Mouse (Mus musculus): Measurements from ENCODE around the gene Nrg4.
"Not testable (repeated sequence)": the region's sequence is repeated elsewhere in the genome, so short reads cannot be mapped to it uniquely, and the experiment has no call there.

Nrg4 gene

DNA sequence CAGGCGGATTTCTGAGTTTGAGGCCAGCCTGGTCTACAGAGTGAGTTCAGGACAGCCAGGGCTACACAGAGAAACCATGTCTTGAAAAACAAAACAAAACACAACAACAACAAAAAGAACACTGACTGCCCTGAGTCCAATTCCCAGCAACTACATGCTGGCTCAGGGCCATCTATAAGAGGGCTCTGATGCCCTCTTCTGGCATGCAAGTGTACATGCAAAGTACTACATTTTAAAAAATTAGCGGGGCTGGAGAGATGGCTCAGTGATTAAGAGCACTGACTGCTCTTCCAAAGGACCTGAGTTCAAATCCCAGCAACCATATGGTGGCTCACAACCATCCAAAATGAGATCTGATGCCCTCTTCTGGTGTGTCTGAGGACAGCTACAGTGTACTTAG, 74.5 kb downstream of the Nrg4 start:
- DNase-seq (ENCODE audit: low spot score in 2 of 2): not testable (repeated sequence)

DNA sequence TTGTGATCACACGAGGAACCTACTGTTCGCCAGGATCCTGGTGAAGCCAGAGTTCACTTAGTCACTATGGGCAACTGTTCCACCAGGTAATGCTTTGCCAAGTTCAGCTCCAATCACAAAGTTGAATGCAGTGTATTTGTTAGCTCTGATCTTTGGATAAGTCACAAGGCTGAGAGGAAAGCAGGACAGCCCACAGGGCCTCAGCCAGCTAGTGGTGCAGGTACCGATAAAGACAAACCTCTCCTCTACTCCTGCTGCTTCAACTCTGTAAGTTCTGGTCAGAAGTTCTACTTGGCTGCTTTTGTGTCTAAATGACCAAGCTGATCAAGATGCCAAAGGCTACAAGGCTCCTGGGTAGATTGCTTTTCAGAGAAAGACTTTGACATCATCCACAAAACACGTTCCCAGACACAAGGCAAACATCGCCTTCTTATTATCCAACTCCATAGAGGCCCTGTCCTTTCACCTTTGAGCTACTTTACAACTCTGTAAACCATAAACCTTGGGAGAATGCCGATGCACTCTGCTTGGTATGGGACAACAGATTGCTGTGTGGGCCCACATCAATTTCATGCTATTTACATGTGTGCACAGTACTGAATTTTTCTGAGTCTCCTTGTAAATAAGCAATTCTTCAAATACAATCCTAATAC, 75.9 kb downstream of the Nrg4 start:
- no peak for DNase-seq (ENCODE audit: low spot score in 2 of 2)

DNA sequence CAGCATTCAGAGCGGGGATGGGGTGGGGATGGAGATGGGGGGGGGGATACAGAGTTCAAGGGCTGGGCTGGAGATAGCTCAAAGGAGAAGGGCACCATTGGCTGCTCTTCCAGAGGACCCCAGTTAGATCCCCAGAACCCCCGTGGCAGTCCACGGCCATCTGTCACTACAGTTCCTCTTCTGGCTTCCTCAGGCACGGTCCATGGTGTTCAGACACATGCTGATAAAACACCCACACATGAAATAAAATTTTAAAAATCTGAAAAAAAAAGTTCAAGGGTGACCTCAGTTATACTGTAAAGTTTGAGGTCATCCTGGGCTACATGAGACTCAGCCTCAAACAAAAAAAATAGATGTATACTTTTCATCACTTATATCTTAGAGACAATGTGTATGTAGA, 78.2 kb downstream of the Nrg4 start:
- DNase-seq (ENCODE audit: low spot score in 2 of 2): no peak

DNA sequence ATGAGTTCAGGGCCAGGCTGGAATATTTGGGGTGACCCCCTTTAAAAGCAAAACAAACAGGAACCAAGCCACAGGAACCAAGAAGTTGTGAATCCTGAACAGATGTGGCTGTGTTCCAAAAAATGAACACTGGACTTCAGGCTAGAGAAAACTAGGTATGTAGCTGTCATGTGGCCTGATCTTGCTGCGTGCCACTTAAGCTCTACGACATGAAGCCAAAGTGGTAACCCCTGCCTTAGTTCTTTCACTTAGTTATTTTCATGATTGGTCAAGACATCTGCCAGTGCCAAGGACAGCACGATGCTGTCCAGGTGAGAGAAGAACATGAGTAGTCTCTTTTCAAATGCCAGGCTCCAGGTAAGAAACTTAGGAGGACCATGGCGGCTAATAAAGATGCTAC, 79.7 kb downstream of the Nrg4 start:
- no peak for DNase-seq (ENCODE audit: low spot score in 2 of 2)

DNA sequence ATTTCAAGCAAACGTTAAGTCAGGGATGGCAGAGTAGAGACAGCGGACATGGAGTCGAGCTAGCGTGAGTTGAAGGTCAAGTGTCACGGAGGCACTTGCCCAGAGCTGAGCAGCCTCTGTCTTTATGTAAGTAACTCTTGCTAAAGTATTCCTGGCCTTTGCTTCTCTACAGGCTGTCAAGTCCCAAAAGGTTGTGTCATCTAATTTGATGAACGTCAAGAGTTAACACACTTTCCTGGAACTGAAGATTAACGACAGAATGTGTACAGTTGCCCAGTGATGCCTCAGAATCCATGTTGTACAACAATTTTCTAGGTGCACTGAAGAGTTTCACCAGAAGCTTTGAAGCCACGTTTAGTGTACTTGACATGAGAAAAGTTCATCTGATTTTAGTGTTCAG, 80.2 kb downstream of the Nrg4 start:
- no peak for DNase-seq (ENCODE audit: low spot score in 2 of 2)

DNA sequence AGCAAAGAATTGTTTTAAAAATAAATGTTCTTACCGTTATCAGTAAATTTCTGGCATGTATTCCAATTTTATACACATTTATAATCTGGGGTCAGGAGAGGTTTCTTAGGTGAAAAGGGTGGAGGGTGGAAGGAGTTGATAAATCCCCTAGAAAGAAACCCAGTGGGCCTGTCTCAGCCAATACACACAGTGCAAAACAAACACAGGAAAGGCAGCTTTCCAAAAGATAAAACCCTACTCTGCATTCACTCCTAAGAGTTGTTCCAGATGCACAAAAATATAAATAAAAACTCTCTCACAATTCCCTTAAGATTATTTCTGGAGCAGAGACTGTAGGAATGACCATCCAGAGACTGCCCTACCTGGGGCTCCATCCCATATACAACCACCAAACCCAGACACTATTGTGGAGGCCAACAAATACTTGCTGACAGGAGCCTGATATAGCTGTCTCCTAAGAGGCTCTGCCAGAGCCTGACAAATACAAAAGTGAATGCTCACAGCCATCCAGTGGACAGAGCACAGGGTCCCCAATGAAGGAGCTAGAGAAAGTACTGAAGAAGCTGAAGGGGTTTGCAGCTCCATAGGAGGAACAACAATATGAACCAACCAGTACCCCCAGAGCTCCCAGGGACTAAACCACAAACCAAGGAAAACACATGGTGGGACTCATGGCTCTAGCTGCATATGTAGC, 81.4 kb downstream of the Nrg4 start:
- peak; percentile 58 to 65 for DNase-seq (ENCODE audit: low spot score in 2 of 2)

DNA sequence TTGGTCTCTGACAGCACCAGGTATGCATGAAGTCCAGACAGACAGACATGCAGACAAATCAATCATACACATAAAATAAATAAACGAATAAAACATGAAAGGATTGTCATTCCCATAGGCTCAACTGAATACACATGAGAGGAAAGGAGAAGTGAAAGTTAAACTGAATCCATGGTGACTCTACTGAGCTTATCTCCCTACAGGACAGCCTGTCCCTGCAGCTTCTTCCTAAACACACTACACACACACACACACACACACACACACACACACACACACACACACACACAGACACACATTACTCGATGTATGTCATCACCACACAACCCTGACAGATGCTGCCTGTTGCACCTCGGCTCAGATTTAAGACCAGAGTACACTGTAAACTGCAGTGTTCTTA, 82.6 kb downstream of the Nrg4 start:
- DNase-seq (ENCODE audit: low spot score in 2 of 2): no peak

DNA sequence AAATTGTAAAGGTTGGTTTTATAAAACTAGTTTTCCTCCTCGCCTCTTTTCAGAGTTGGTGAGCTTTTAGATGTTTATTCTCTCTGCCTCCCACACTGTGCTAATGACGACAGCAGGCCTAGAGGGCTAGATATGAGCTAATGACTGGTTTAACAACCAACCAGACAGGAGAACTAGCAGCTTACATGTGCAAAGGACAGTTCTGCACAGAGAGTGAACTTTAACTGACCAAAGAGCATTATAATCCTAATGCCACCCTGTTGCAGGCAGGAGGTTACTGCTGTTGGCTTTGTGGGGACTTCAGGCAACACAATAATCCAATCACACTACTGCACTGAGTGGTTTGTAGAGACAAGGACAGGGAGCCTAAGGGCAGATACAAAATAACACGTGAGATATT, 83.4 kb downstream of the Nrg4 start:
- DNase-seq (ENCODE audit: low spot score in 2 of 2): no peak

DNA sequence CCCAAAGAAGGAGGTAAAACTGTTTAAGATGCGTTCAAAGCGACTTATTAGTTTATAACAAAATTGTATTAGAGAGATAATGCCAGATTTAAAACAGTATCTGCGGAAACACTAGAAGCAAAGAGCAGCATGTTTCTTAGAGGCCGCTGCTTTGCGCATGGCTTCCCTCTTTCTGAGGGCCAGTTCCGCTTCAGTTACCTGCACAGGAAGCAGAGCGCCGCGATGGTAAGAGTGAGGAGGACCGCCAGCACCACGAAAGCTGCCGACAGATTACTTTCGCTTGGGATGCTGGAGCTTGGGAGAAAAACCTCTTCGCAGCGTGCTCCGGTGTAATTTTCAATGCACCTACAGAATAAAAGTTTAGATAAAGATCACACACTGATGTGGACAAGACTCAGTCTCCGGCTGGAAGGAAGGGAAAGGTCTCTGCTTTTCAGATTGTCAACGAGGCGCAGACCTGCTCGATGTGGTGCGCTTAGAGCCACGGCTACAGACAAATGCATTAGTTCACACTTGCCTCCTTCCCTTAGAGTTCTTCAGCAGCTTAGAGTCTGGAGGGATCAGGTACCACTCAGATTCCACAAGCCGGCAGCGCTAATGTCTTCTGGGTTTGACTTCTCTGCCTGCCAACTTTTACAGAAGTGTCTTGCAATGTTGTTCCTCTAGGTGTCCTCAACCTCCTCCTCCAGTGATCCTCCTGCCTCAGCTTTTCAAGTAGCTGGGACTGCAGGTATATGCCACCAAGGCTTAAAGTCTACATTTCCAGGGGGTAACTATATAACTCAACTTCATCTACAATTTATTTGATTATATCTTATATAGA, 84.6 kb downstream of the Nrg4 start:
- DNase-seq (ENCODE audit: low spot score in 2 of 2): no peak

DNA sequence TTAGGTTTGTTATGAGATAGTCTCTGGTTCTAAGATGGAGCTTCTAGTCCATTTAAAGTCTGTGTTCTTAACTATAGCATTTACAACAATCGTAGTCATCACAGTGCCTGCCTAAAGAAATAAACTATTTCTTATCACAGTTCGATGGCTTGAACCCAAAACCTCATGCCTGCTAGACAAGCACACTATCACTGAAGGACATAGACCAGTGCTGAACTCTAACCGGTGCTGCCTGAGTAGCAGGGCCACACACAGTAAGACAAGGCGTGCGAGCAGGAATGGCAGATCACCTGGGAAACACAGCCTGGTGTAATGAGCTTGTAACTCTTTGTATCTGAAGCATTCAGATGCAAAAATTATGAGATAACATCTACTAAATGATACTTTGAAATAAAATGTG, 85.8 kb downstream of the Nrg4 start:
- no peak for DNase-seq (ENCODE audit: low spot score in 2 of 2)

DNA sequence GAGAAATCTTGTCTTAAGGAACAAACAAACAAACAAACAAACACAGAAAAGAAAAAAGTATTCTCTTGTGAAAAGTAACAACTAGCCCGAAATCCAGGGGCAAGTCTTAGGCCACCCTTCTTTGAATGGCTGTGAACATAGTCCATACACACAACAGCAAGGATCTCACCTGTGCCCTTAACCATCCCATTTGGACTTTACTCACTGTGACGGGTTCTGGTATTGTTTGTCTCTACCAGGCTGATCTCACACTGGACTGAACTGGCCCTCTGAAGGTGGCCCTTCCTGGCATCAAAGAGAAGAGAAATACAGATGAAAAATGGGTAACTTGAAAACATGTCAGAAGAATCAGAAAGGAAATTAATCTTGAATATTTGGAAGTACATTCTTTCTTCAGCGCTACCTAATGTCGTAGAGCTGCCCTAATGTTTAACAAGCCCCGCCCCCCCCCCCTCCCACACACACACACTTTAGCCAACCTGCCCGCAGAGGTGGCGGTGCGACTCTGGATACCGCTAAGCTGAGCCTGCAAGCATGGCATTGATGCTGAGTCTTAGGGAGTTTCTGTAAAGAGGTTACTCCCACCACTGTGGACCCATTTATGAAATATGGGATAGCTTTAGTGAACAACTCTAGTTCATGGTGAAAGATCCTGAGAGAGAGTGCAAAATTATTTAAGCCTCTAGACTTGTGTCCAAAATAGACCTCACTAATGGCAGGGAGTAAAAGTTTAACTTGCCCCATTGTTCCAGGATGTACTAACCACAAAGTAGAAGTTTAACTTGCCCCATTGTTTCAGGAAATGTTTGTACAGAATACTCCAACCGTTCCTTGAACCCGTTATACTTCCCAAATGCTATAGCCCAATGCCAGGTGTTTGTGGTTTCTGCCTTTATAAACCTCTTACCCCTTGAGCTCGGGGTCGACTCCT, 90.1 kb downstream of the Nrg4 start:
- DNase-seq (ENCODE audit: low spot score in 2 of 2): no peak

DNA sequence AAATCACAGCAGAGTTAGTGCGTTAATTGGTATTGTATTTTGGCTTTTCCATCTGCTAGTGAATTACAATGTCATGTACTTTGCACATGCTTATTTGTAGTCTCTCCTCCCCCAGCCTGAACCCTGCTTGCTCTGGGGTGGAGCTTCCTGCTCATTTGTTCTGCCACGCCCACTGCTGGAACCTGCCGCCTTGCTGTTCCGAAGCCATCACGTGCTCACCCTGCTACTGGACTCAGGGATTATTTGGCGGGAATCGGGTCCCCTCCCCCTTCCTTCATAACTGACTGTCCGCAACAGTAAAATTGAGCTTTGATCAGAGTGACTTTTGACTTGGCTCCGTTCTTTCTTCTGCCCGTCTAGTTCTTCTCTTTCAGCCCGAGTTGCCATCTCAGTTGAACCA, 93.6 kb downstream of the Nrg4 start:
- DNase-seq (ENCODE audit: low spot score in 2 of 2): peak; percentile 39 to 59

DNA sequence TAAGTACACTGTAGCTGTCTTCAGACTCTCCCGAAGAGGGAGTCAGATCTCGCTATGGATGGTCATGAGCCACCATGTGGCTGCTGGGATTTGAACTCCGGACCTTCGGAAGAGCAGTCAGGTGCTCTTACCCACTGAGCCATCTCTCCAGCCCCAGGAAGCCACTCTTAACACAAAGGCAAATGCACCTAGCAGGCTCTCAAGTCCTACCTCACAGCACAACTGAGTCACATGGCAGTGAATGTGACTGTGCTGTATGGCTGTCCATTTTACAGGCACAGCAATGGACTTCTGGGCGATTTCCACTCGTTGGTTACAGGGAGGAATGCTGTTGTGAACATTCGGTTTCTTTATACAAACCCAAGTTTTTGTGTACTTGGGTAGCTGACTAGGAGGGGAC, 94.1 kb downstream of the Nrg4 start:
- DNase-seq (ENCODE audit: low spot score in 2 of 2): no peak

DNA sequence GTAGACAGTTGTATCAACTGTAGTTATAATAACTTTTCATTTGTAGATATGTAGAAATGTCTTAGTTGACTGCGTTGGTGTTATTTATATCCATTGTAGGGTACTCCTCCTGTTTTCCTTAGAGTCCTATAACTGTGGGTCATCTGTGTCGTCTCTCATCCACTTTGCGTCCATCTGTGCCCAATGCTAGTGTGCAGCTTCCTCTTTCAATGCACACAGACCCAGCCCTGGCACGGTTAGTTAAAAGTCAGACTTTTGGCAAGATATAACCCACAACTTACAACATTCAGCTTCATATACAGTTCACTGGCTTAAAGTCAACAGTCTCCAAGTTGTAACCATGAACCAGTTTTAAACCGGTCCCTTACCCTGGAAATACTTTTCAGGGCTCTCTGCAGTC, 94.5 kb downstream of the Nrg4 start:
- DNase-seq (ENCODE audit: low spot score in 2 of 2): no peak

DNA sequence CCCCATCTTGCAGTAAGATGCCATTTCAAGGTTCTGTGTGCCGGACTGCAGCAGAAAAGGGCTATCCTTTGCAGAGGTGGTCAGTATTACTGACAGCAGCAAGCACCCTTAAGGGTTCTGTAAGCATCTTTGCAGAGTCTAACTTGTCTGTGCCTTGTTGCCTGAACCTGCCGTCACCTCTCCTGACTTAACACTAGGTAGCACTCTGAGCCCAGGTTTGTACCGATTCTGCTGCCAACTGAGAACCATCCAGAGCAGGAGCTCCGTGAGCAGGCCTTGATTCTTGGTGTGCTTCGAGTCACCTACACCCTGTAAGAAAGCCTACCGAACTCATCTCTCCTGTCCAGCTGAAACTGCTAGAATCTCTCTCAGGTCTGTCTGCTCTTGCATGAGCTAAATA, 95.1 kb downstream of the Nrg4 start:
- DNase-seq (ENCODE audit: low spot score in 2 of 2): no peak

DNA sequence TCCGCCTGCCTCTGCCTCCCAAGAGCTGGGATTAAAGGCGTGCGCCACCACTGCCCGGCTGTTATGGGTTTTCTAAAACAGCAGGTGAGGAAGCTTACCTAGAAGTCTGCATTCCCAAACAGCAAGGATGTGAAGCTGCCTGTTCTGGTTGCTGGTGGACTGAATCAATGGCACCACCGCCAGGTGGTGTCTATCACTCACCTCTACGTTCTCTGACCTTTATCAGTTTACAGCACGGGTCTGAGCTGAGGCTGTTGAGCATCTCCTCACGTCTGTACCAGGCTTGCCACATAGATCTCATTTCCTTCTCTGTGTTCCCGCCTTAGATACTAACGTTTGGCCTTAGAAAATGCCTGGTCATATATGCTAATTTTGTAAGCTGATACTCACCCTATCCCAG, 97.6 kb downstream of the Nrg4 start:
- no peak for DNase-seq (ENCODE audit: low spot score in 2 of 2)

DNA sequence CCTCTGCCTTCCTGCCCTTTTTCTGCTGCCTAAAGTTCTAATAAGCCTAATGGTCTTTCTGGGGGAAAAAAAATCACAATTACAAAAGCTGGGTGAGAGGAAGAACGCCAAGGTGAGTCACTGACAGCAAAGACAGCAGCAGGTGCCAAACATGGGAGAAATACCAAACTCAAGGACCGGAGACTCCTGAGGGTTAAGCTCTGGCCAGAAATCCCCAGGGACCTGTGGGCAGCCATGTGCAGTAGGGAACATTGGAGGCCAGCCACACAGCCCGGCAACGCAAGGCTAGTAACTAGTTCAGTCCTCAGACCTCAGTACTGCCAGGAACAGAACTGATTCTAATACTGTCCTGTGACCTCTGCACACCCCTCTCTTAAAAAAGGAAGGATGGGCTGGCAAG, 98.5 kb downstream of the Nrg4 start:
- DNase-seq (ENCODE audit: low spot score in 2 of 2): no peak

DNA sequence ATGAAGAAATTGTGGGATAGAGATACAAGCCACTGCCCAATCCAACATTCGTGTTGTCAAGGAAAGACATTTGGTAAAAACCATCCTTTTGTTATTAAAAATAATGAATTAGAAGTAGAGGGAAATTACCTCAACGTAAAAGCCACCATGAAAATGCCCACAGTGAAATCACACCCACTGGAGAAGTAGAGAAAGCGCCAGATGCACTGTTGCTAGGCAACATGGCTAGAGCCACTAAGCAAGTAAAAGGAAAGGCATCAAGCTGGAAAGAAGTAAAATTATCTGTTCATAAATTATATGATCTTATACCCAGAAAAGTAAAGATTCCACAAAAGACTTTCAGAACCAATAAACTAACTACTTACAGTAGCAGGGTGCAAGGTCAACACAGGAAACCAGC, 100.4 kb downstream of the Nrg4 start:
- DNase-seq (ENCODE audit: low spot score in 2 of 2): no peak

DNA sequence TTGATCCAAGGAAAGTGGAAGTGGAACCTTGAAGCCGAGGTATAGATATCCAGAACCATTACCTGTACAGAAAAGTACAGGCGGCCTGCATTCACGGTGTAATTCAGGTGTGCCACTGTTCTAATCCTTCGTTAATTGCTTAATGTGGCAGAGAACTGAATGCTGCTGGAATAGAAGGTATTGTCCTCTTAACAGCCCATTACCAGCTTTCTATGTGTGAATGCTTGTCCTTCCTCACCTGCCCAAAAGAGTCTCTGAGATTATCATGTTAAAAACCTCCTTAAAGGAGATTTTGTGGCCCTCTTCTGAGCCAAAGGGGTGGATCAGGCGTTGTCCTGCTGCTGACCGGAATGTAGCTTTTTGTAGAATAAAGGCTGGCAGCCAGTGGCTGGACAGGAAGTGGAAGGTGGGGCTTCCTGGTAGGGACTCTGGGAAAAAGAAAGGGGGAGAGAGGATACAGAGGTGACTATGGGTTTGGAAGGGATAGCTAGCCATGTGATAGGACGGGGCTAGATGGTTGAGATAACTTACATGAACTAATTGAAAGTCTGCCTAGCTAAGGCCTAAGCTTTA, 101.4 kb downstream of the Nrg4 start:
- DNase-seq (ENCODE audit: low spot score in 2 of 2): peak; percentile 43 to 72

DNA sequence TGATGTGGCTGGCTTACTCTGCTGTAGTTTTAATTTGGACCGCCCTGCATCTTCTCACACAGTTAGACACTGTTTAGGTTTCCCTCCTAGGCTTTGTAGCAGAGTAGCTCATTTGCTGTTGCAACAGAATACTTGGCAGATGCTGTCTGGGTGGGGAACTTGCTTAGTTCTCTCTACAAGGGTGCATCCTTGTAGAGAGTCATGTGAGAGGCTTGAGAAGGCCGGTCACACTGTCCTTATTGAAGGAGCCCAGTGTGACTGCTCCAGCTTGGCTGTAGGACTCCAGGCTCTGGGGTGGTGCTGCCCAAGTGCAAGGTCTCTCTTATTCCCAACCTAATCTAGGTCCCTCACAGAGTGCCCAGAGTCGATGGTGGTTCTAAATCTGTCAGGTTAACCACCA, 109.3 kb downstream of the Nrg4 start:
- DNase-seq (ENCODE audit: low spot score in 2 of 2): no peak

DNA sequence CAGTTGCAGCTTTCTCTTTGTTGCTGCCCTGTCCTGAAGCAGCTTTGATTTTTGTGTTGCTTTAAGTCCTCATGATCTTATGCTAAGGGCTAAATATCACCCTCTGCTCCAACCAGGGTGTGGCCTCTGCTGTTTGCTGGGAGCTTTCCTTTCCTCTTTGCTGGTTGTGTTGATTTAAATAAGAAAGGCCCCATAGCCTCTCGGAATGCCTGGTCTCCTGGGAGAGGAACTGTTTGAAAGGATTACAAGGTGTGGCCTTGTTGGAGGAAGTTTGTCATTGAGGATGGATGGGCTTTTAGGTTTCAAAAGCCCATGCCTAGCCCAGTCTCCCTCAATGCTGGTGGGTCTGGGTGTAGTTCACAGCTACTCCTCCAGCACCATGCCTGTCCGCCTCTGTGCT, 110.6 kb downstream of the Nrg4 start:
- DNase-seq (ENCODE audit: low spot score in 2 of 2): no peak

DNA sequence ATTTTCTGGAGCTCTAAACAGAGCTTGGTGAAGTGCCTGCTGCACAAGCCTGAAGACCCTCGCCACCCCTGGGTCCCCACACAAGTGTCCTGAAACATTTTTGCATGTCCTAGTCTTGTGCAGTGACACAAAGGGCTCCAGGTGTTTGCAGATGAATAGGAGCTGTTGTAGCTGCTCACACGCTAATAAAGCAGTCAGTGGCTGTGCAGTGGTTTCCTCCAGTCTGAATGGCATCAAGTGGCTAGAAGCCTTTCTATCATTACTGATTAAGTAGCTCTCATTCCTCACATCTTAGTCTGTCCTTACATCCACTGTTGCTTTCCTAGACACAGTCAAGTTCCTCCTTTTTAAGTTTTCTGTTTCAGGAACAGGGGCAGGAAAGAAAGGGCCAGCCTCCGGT, 111.0 kb downstream of the Nrg4 start:
- no peak for DNase-seq (ENCODE audit: low spot score in 2 of 2)
